Mouse (Mus musculus) testis, postnatal 10 days (tissue): ENCODE measurements around the gene Ccdc159.

ENCODE experiments used
- DNase-seq: peaks from one replicate; pipeline ENCODE4 v3.0.0; 2021; ENCODE audit warnings: low spot score

The Ccdc159 gene

GRCm38 (mm10) chr9:21927208-21927753 lies at the start of gene Ccdc159, which contains the start of gene Tmem205:
Ccdc159 (plus strand) TSS chr9:21927471.
Tmem205 (minus strand) TSS chr9:21927556.
- peak; percentile 89 for DNase-seq

GRCm38 (mm10) chr9:21889229-21889628 lies 38.0 kb upstream of the Ccdc159 start:
- no peak for DNase-seq

DNA sequence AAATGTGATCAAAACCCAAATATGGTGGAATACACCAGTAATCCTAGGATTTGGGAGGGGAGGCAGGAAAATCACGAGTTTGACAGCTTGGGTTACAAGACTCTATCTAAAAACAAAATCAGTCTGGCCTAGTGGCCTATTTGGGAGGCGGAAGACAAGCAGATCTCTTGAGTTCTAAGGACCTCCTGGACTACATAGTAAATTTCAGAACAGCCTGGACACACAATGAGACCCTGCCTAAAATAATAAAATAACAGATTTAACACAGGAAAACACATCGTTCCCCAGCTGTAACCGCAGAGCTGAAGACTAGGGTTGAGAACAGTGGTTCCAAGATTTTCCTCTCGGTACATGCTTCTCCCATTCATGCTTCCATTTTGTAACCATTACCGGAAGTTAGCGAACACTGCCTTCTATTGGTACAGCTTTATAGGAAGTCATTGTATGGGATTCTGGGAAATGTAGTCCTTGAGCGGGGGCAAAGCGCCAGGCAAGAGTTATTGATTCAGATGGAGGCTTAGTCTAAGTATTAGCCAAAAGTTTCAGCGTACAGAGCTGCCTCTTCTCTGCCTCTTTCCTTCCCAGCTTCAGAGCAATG lies 25.9 kb upstream of the Ccdc159 start:
- DNase-seq = peak; percentile 74

DNA sequence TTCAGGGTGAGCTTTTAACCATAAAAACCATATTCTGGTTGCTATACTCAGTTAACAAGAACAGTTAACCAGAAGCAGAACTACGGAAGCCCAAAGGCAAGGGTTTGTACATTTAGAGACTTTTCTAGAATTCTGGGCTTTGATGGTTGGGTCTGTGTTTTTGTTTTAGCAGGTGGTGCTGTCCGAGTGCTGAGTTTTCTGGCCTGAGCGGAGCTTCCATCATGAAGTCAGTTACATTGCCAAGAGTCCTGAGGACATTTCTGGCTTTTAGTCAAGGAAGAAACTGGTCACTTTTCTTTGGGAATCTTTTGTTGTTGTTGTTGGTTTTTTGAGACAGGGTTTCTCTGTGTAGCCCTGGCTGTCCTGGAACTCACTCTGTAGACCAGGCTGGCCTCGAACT lies 23.2 kb upstream of the Ccdc159 start:
- DNase-seq = no peak

- no peak for DNase-seq
Measured at GRCm38 (mm10) chr9:21908216-21908615, 19.1 kb upstream of the Ccdc159 start.

DNA sequence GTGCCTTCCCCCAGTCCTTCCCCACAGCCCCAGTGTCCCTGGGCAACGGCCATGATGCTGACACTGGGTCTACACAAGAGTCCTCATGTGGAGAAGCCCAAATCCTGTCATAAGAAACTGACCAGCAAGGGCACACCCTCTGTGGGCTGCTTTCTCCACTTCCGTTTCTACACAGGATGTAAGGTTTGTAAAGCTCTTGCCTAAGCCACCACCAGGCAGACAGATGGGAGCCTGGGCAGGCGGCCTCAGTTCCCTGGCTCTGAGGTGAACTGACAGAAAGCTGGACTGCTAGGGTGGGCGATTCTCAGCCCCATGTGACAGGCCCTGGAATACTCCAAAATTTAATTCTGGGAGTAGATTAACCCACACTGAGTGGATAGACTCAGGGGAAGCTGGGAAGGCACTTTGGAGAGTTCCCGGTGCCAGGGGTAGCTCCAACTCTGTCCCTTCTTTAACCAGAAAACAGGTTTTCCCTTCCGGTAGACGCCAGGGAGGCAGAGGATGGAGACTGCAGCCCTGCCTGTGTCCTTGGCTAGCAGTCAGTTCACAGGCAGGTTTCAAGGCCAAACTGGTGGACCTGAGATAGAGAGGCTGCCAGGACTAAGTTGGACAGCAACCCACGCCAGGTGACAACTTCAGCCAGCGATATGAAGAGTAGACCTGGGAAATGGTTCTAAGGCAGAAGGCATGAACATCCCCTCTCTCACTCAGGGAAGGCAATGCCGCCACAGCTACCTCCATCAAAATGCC lies 17.6 kb upstream of the Ccdc159 start:
- no peak for DNase-seq

GRCm38 (mm10) chr9:21916851-21917492 lies 10.3 kb upstream of the Ccdc159 start:
- DNase-seq = no peak

DNA sequence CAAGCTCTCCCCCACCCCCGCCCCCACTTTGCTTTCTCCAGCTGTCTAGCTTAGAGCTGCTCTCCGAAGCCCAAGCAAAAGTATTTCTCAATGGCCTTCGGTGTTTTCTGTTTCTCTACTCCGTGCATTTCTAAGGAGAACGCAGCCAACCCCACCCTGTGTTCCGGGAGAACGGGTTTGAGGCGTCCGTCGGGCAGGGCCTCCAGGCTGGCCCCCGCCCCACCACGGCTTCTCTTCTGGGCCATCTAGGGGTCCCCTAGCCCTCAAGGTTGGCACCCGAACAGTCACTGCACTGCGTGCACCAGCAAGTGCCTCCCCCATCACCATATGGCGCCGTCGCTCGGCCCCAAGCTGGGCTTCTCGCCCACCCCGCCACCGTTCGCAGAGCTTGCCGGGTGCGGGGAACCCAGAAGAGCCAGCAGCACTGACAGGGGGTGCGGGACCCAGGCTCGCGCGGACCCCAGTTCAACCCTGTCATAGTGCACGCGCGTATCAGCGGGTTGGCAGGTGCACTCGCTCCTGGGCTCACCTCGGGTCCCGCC lies 9.7 kb upstream of the Ccdc159 start:
- peak; percentile 66 for DNase-seq

DNA sequence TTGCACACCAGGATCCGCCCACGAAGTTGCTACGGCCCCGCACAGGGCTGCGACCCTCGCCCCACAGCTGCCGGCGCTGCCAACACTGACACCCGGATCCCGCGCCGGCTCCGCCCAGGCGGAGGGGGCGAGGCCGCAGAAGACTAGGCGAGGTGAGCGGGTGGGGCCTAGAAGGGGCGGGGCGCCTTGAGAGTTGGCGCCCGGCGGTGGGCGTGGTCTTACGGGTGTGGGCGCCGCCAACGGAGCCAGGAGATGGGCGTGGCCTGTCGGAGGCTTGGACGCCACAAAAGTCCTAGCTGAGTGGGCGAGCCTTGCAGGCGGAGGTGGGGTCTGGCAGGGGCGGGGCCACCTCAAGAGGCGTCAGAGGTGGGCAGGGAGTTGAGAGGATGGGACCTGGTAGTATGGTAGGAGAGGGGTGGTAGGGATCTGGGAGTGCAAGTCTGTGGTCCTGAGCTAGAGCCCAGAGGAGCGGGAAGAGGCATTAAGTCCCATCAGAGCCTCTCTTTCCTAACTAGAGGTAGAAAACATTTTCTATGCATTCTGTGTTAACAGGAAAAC lies 9.2 kb upstream of the Ccdc159 start, which contains the start of gene Rab3d:
Gene Rab3d (minus strand): TSS at position 158 of the 558 bp plus-strand sequence.
- peak; percentile 98 for DNase-seq

DNA sequence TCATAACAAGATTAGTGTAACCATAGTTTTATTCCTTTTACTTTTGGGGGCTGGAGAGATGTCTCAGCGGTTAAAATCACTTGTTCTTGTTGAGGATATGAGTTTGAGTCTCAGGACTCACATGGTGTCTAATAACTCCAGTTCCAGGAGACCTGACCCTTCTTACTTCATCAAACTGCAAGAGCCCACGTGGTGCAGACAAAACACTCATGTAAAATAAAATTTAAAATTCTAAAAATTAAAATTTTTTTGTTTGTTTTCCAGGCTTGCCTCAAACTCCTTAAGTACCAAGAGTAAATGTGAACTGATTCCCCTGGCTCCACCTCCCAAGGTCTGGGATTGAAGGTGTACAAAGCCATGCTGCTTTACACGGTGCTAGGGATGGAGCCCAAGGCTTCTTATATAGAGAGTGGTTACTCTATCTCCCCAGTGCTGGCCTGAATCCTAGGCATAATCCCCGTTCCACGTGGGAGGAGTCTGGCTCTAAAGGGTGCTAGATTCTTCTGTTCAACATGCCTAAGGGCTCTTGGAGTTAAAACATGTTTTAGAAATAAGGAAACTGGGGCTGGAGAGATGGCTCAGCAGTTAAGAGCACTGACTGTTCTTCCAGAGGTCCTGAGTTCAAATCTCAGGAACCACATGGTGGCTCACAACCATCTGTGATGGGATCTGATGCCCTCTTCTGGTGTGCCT lies 8.4 kb upstream of the Ccdc159 start:
- no peak for DNase-seq

DNA sequence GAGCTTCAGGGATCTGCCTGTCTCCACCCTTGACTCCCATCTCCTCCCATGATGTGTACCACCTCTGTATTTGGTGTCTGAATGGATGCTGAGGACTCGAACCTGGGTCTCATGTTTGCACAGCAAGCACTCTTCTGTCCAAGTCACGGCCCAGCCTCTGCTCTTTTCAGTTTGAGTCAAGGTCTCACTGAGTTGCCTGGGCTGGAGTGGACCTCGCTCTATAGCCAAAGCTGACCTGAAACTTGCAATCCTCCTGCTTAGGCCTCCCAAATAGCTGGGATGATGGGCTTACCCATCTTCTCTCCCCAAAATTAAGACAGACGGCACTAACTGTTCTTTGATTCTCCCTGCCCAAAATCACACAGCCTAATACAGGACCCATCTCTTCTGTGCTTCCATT lies 4.2 kb upstream of the Ccdc159 start:
- DNase-seq = no peak

DNA sequence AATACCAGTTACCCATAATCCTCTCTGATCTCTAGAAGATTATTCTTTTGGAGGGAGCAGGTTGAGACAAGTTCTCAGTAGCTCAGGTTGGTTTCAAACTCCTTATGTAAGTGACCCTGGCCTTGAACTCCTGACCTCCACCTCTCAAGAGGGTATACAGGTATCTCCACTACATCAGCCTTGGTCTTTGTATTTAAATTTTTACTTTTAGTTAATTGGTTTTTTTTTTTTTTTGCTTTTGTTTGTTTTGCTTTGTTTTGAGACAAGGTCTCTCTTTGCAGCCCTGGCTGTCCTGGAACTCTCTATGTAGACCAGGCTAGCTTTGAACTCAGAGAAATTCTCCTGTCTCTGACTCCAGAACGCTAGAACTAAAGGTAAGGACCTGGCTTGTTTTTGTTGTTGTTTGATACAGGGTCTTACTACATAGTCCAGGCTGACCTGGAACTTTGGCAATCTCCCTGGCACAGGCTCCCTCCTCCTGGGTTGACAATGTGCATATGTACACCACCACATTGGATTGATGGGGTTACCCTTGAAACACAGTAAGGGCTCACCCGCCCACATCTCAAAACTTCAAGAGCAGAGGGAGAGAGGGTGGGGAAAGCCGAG lies 3.7 kb upstream of the Ccdc159 start:
- no peak for DNase-seq

GRCm38 (mm10) chr9:21924099-21924493 lies 3.2 kb upstream of the Ccdc159 start:
- peak; percentile 89 for DNase-seq

DNA sequence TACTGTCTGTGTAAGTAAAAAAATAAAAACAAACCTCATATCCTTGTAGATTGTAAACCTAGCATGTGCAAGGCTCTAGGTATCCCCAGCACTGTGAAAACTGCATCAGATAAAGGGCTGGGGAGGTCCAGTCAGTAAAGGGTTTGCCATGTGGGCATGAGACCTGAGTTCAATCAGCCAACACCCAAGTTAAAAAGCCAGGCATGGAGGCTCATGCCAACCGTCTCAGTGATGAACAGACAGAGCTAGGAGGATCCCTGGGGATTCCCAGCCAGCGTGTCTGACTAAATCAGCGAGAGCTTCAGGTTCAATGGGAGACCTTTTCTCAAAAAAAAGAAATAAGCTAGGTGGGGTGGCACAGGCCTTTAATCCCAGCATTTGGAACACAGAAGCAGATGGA lies 2.2 kb upstream of the Ccdc159 start:
- no peak for DNase-seq

- no peak for DNase-seq
Measured at GRCm38 (mm10) chr9:21925506-21925905, 1.8 kb upstream of the Ccdc159 start.

DNA sequence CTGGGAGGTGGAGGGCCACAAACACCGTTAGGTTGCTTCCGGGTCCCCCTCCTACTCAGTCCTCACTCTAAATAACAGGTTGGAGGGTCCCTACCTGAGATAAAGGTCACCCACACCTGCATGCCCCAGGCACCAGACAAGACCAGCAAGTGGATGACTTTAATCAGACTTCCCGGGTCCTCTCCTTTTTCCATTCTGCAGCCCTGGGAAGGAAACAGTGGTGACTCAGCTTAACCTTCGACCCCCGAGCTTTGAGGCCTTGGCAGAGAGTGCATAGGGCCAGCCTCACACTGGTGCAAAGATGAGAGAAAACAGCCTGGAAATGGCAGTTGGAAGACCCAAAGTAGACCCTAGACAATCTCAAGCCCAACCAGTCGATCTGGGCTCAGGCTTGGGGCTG lies 1.1 kb upstream of the Ccdc159 start:
- DNase-seq = peak; percentile 48

DNA sequence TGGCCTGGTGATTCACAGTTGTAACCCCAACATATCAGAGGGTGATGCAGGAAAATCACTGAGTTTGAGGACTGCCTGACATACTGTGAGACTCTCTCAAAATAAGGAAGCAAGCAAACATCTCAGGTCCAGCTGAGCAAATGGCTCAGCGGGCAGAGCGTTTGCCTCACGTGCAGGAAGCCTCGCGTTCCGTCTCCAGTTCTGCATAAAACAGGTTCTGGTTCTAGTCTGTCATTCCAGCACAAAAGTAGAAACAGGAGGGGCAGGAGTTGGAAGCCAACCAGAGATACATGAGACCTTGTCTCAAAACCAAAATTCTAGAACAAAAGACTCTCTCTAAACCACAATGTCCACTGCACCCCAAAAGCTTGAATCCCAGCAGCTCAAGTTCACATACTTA lies 487 bp upstream of the Ccdc159 start:
- peak; percentile 47 for DNase-seq

DNA sequence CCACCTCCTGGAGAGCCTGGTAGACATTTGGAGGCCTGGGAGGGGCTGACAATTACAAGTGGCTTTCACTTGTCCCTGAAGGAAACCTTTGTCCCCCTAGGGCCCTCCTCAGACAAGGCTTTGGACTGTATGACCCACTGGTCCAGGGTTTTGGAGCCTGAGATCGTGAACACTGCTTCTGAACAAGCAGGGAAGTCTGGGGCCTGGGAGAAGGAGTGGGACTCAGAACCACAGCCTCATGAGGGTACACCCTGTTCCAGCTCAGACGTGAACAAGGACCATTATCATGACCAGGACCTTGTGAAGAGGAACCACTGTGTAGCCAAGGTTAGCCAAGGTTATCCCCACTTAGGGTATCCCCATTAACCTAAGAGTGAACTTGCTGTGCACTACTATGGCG lies 1.9 kb downstream of the Ccdc159 start:
- DNase-seq = no peak

- DNase-seq = no peak
Measured at GRCm38 (mm10) chr9:21932006-21932405, 4.7 kb downstream of the Ccdc159 start.

DNA sequence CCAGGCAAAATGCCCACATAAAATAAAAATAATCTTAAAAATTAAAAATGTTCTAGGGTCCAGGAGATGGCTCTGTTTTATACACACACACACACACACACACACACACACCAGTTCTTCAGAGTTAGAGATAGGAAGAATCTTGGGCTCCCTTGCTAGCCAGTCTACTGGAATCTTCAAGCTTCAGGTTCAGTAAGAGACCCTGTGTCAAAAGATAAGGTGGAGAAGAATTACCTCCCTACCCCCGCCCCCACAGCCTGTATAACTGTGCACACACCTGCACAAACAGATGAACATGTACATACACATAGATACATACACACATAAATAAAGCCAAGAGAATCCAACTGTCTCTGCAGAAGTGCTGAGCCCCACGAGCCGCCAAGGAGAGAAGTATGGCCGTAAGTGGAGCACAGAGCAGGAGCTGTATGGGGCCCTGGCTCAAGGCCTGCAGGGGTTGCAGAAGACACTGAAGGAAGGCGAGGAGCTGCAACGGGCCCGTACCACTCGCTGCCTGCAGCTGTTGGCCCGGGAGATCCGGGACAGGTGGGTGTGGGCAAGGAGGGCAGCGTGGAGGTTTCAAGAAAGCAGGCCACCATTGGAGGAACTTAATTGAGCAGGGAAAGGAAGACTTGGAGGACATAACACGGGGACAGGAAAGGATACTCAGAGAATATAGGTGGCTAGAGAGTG lies 5.3 kb downstream of the Ccdc159 start:
- no peak for DNase-seq

- no peak for DNase-seq
Measured at GRCm38 (mm10) chr9:21934021-21934420, 6.8 kb downstream of the Ccdc159 start.
